Mouse (Mus musculus) ES-E14 (cell line): Measurements from ENCODE around the gene Gipc3.

Experiments
- MAFK ChIP-seq: IDR thresholded peaks from 2 replicates; pipeline ENCODE4 v1.6.1; 2014; ENCODE audit warnings: mild to moderate bottlenecking, low read depth, low read length, inconsistent platforms; ENCODE audit not compliant: insufficient read depth
- ZC3H11A ChIP-seq: IDR thresholded peaks from 2 replicates; pipeline ENCODE4 v1.6.1; 2012; ENCODE audit warnings: low read depth, mild to moderate bottlenecking, inconsistent platforms, low read length, borderline replicate concordance

DNA sequence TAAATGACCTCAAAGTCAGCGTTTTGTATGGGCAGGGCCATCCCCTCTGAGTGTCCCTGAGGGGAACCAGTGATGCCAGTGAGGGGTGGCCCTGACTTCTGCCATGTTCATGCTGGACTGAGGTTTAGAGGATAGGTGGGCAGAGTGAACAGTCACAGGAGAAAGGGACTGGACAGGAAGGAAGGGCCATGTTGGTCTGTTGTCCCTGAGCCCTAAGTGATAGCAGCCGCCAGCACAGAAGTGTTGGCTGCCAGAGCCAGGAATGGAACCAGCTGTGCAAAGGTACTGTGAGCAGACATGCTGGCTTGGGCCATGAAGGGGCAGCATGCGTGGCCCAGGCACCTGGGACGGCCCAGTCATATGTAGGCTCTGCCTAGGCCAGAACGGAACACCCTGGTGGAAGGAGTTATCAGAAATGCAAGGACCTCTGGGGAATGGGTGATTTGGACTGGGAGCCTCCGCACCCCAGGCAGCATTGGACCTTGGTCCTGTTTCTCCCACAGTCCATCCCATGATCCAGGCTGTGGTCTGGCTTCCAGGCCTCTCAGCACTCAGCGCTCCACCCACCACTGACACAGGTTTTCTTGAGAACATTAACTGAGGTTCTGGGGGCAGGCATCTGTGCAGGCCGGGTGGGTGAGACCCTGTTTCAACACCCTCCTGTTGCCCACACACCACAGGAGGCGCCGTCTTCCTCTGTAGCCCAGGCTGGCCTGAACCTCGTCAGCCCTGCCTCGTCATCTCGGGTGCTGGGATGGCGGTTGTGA is 43.3 kb downstream of the Gipc3 start:
- TF ChIP-seq ZC3H11A (no peak), MAFK (no peak)
